Mouse (Mus musculus) hindbrain, embryonic 16.5 days (tissue): Measurements from ENCODE around the gene Man1c1. TPM values are rescaled to one million over a fixed set of nuclear protein-coding genes. Genes with fewer than 3 reads are reported as not detected.

Source experiments
- ATAC-seq: fragments of 200-750 bp; cut with Nextera tagmentation; 2 replicates; pipeline ENCODE4 v1.8.0; 2017; ENCODE audit warnings: moderate TSS enrichment, moderate library complexity
- H3K27ac ChIP-seq: fragments of 300-500 bp; sonication (generic); 2 replicates; pipeline ENCODE4 v1.5.1; 2014; ENCODE audit warnings: low read depth, mild to moderate bottlenecking, control low read depth, low read length, moderate library complexity
- H3K27me3 ChIP-seq: fragments of 300-500 bp; sonication (generic); replicated peaks from 2 replicates; pipeline ENCODE4 v1.6.1; 2014; ENCODE audit warnings: low read length; ENCODE audit not compliant: control insufficient read depth, insufficient read depth
- H3K36me3 ChIP-seq: fragments of 300-500 bp; sonication (generic); 2 replicates; pipeline ENCODE4 v1.6.1; 2014; ENCODE audit warnings: mild to moderate bottlenecking, low read length, moderate library complexity, mixed read lengths; ENCODE audit not compliant: control insufficient read depth, insufficient read depth
- H3K4me1 ChIP-seq: fragments of 300-500 bp; sonication (generic); 2 replicates; pipeline ENCODE4 v1.6.1; 2014; ENCODE audit warnings: low read depth, low read length; ENCODE audit not compliant: control insufficient read depth, insufficient read depth
- H3K4me2 ChIP-seq: fragments of 300-500 bp; sonication (generic); 2 replicates; pipeline ENCODE4 v1.6.1; 2014; ENCODE audit warnings: mild to moderate bottlenecking, low read length, control low read depth, moderate library complexity
- H3K4me3 ChIP-seq: fragments of 300-500 bp; sonication (generic); 2 replicates; pipeline ENCODE4 v1.5.1; 2014; ENCODE audit warnings: mild to moderate bottlenecking, low read length, control low read depth, moderate library complexity
- H3K9ac ChIP-seq: fragments of 300-500 bp; sonication (generic); 2 replicates; pipeline ENCODE4 v1.6.1; 2014; ENCODE audit warnings: low read depth, mild to moderate bottlenecking, control low read depth, low read length, moderate library complexity
- H3K9me3 ChIP-seq: fragments of 300-500 bp; sonication (generic); 2 replicates; pipeline ENCODE4 v1.6.1; 2014; ENCODE audit warnings: mild to moderate bottlenecking, low read length, moderate library complexity; ENCODE audit not compliant: control insufficient read depth
- WGBS: fragments of 180-500 bp; shearing (Covaris S2); extraction: QIAGEN DNeasy Blood & Tissue Kit; methylation state at CpG from one replicate; pipeline ENCODE4 v1.1.7; 2014; 5-methylcytosine and 5-hydroxymethylcytosine counted together
- polyA plus RNA-seq: library from polyadenylated mRNA; unstranded; fragments of >200 nt; fragmentation: Nextera tagmentation; extraction: Ambion mirVana; gene quantifications from 2 replicates; pipeline ENCODE4 v1.2.1, GENCODE M21; 2015

Man1c1 gene
- polyA plus RNA-seq, 1 experiment from 2014 or later: 3.7 TPM

GRCm38 (mm10) chr4:134607679-134608078 lies 96.4 kb downstream of the Man1c1 start:
- 90% methylated on average over 5 of the region's 5 CpGs for whole genome bisulfite sequencing
- no peaks in the 10 kb centered on the region for H3K36me3 ChIP-seq
- no peak overlapping the region for H3K4me3 ChIP-seq
- H3K9me3 ChIP-seq: no peaks in the 10 kb centered on the region
- ATAC-seq: no peak
- no peak overlapping the region for H3K27ac ChIP-seq
- no peak overlapping the region for H3K4me2 ChIP-seq
- peaks cover 13% of the 10 kb centered on the region for H3K4me1 ChIP-seq
- no peak overlapping the region for H3K9ac ChIP-seq
- H3K27me3 ChIP-seq: no peaks in the 10 kb centered on the region

DNA sequence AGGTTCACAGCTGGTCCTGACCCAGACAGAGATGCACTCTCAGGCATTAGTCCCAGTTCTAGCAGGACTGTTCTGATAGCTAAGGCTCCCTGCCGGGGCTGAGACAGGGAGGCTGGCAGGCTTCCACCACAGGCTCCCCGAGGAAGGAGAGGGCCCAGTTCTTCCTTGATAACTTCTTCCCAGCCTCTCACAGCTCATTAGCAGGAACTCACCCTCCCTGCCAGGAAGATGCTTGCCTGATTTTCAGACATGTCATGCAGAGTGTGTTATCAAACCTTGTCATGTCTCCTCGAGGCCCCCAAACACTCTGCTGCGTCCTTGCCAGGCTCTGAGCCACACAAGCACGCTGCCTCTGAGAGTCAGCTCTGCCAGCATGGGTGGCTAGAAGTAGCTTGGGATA lies 98.0 kb downstream of the Man1c1 start:
- no peak overlapping the region for H3K27ac ChIP-seq
- no peaks in the 10 kb centered on the region for H3K9me3 ChIP-seq

DNA sequence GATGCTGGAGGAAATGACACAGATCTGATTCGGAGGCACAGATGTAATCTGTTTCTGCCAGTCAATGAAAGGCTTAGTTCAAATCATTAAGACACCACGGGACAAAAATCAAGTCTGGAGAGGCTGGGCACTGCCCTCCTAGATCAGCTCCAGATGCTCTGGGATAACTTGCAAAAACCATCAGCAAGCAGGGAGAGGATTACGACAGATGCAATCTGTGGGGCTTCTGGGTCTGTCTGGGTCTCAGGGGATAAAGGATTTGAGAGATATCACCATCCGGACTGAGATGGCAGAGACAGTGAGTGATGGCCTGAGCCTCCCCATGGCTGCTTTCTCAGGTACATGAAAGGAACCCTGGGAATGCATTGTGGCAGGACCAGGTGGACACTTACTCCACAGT lies 99.6 kb downstream of the Man1c1 start:
- H3K27me3 ChIP-seq: no peaks in the 10 kb centered on the region
- peaks cover 25% of the 10 kb centered on the region for H3K4me1 ChIP-seq
- no peak for ATAC-seq
- H3K4me2 ChIP-seq: no peak overlapping the region
- no peaks in the 10 kb centered on the region for H3K9me3 ChIP-seq
- H3K27ac ChIP-seq: no peak overlapping the region
- H3K9ac ChIP-seq: 0 out of 2 replicates have a peak overlapping the region, but pooled peaks have one; percentile 2
- no peak overlapping the region for H3K4me3 ChIP-seq
- WGBS: 46% methylated on average over 4 of the region's 4 CpGs
- no peaks in the 10 kb centered on the region for H3K36me3 ChIP-seq

More for the DNA sequence above, 98.0 kb downstream of the Man1c1 start:
- Histone ChIP-seq H3K36me3 (no peaks in the 10 kb centered on the region), H3K27me3 (no peaks in the 10 kb centered on the region), H3K4me2 (no peak overlapping the region), H3K4me1 (peaks cover 18% of the 10 kb centered on the region), H3K4me3 (no peak overlapping the region), H3K9ac (0 out of 2 replicates have a peak overlapping the region, but pooled peaks have one; percentile 10)
- WGBS: 33% methylated on average over 5 of the region's 5 CpGs
- no peak for ATAC-seq

- 67% methylated on average over 5 of the region's 5 CpGs for WGBS
- H3K4me2 ChIP-seq: no peak overlapping the region
These were observed 100.5 kb downstream of the Man1c1 start for GRCm38 (mm10) chr4:134603553-134603952.

DNA sequence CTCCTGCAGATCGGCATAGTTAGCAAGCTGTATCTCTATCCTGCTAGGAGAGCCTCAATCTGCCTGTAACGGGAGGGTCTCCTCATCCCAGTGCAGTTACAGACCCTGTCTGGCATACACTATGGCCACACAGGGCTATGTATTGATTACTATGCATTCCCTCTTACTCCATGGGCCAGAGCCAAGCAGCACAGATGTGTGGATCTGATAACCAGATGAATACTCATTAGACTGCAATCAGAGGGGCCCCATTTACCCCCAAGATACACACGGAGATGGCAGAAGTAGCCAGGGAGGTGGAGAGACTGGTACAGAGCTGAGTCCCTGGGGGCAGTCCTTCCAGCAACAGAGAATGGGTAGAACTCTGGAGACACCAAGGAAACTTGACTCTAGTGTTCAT lies 101.5 kb downstream of the Man1c1 start:
- no peak for ATAC-seq
- Histone ChIP-seq H3K4me3 (no peak overlapping the region), H3K4me1 (peaks cover 23% of the 10 kb centered on the region), H3K9me3 (no peaks in the 10 kb centered on the region), H3K9ac (no peak overlapping the region), H3K4me2 (no peak overlapping the region), H3K27me3 (no peaks in the 10 kb centered on the region), H3K36me3 (no peaks in the 10 kb centered on the region), H3K27ac (no peak overlapping the region)
- WGBS: 71% methylated on average over 3 of the region's 3 CpGs

More at GRCm38 (mm10) chr4:134603553-134603952, 100.5 kb downstream of the Man1c1 start:
- H3K9ac ChIP-seq: no peak overlapping the region
- no peak for ATAC-seq
- H3K4me3 ChIP-seq: no peak overlapping the region
- no peak overlapping the region for H3K27ac ChIP-seq
- H3K9me3 ChIP-seq: no peaks in the 10 kb centered on the region
- no peaks in the 10 kb centered on the region for H3K36me3 ChIP-seq
- no peaks in the 10 kb centered on the region for H3K27me3 ChIP-seq
- peaks cover 23% of the 10 kb centered on the region for H3K4me1 ChIP-seq

GRCm38 (mm10) chr4:134601981-134602380 lies 102.1 kb downstream of the Man1c1 start:
- Histone ChIP-seq H3K4me3 (no peak overlapping the region), H3K9me3 (no peaks in the 10 kb centered on the region), H3K4me1 (peaks cover 23% of the 10 kb centered on the region), H3K27ac (no peak overlapping the region), H3K4me2 (no peak overlapping the region), H3K36me3 (no peaks in the 10 kb centered on the region), H3K27me3 (no peaks in the 10 kb centered on the region), H3K9ac (no peak overlapping the region)
- no peak for ATAC-seq
- 77% methylated on average over 7 of the region's 7 CpGs for WGBS

DNA sequence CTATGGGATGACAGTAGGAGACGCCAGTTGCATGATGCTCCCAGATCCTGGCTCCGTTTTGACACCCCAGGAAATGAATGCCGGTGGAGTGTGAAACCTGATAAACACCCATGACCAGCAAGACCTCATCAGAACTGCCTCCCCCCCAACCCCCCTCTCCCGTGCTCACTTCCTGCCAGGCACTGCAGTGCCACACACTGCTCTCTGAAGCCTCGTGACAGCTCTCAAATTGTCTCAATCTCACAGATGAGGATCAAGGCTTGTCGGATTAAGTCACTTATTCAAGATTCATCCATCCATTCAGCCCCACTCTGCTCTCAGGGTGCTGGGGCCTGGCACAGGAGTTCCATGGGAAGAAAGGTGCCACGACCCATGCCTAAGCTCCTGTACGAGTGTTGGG lies 102.7 kb downstream of the Man1c1 start:
- no peak overlapping the region for H3K4me2 ChIP-seq
- no peak overlapping the region for H3K9ac ChIP-seq
- H3K4me3 ChIP-seq: no peak overlapping the region
- H3K27ac ChIP-seq: no peak overlapping the region
- no peak for ATAC-seq
- H3K36me3 ChIP-seq: no peaks in the 10 kb centered on the region
- no peaks in the 10 kb centered on the region for H3K9me3 ChIP-seq
- WGBS: 49% methylated on average over 8 of the region's 8 CpGs
- H3K27me3 ChIP-seq: no peaks in the 10 kb centered on the region
- peaks cover 19% of the 10 kb centered on the region for H3K4me1 ChIP-seq

- Histone ChIP-seq H3K4me2 (no peak overlapping the region), H3K27me3 (no peaks in the 10 kb centered on the region), H3K4me3 (no peak overlapping the region), H3K27ac (no peak overlapping the region), H3K36me3 (no peaks in the 10 kb centered on the region), H3K4me1 (peaks cover 15% of the 10 kb centered on the region), H3K9ac (no peak overlapping the region), H3K9me3 (no peaks in the 10 kb centered on the region)
- WGBS: 76% methylated on average over 7 of the region's 7 CpGs
- no peak for ATAC-seq
These were observed 103.3 kb downstream of the Man1c1 start for GRCm38 (mm10) chr4:134600777-134601176.

- Histone ChIP-seq H3K27me3 (no peaks in the 10 kb centered on the region), H3K4me1 (peaks cover 15% of the 10 kb centered on the region), H3K27ac (peak overlapping the region; percentile 27; the same call in 1 of the 2 replicates), H3K9me3 (no peaks in the 10 kb centered on the region), H3K9ac (peak overlapping the region; percentile 17; the same call in 1 of the 2 replicates), H3K4me2 (no peak overlapping the region), H3K4me3 (no peak overlapping the region), H3K36me3 (no peaks in the 10 kb centered on the region)
- ATAC-seq: no peak
- WGBS: 81% methylated on average over 9 of the region's 9 CpGs
These were observed 104.0 kb downstream of the Man1c1 start for GRCm38 (mm10) chr4:134600060-134600459.
